Mouse (Mus musculus) effector memory CD4-positive, alpha-beta T cell, adult 5 months (primary cell): ENCODE measurements around the gene Palm3. TPM values are rescaled to one million over a fixed set of nuclear protein-coding genes. Genes with fewer than 3 reads are reported as not detected.

Experiments used
- polyA plus RNA-seq: library from polyadenylated mRNA; unstranded; fragments of 100-300 nt; shearing (Covaris generic); gene quantifications from one replicate; pipeline ENCODE4 v1.2.1, GENCODE M21; 2017

Gene Palm3
- polyA plus RNA-seq: 7.7 TPM

DNA sequence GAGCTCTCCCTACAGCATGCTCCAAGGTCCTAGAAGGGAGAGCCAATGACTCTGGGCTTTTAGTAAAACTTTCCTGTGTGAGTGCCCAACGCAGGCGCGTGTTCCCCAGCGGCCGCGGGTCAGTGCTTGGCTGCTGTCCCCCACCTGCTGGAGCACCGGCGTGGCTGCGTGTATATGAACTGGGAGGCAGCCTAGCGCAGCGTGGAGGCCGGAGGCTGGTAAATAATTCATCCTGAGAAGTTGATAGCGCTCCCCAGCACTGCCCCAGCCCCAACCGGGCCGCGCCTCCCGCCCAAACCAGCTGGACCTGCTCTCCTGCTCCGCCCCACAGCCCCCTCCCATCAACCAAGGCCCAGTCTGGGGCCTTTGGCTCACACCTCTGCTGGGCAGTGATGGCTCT lies at the start of gene Palm3:
Gene Palm3 (plus strand): TSS at position 376 of the 400 bp plus-strand sequence.

DNA sequence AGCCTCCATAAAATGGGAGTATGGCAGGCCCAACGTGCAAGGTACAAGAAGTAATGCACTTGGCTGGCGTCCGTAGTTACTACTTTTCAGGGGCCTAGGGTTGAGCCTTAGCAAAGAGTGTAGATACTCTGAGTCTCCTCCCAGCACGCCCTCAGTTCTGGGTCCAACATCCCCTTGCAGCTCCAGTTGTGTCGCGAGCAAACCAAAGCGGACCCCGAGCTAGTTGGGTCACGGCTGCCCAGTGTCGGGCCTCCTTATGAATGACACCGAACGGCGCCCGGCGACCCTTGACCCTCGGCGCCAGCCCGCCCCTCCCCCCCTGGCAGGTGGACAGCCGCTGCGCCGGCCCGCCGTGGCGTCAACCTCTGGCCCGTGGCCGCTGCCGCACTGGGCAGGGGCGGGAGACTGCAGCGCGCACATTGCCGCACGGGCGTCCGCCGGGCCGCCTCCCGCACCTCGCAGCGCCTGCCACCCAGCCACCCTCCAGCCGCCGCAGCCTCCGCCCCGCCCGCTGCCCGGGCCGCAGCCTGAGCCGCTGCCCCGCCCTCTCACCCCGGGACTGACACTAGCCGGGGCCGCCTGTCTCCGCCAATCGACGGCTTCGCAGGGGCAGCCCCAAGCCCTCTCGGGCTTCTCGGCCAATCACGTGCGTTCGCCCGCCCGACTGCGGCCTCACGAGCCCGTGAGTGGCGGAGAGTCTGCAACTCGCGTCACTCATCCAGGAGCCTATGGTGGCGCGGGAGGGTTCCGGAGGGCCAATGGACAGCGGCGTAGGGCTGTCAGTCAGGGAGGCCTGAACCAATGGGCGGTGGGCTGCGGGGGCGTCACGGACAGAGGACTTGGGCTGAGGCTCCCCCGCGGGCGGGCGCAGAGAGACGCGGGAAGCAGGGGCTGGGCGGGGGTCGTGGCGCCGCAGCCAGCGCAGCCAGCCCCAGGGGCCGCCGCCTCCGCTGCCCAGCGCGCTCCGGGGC lies 48.8 kb upstream of the Palm3 start, which contains the start of gene Prkaca:
Gene Prkaca (plus strand): TSS at position 844 of the 971 bp plus-strand sequence.

DNA sequence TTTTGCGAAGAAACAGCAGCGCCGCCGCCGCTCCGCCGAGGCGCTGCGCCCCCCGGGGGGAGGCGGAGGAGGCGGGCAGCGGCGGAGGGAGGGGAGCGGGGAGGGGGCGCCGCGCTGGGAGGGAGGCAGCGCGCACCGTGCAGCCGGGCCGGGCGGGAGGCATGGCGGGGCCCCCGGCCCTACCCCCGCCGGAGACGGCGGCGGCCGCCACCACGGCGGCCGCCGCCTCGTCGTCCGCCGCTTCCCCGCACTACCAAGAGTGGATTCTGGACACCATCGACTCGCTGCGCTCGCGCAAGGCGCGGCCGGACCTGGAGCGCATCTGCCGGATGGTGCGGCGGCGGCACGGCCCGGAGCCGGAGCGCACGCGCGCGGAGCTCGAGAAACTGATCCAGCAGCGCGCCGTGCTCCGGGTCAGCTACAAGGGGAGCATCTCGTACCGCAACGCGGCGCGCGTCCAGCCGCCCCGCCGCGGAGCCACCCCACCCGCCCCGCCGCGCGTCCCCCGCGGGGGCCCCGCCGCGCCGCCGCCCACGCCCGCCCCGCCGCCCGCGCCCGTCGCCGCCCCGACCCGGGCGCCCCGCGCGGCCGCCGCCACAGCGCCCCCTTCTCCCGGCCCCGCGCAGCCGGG lies 23.6 kb upstream of the Palm3 start, which contains the start of gene Samd1:
Gene Samd1 (plus strand): TSS at position 162 of the 631 bp plus-strand sequence.

DNA sequence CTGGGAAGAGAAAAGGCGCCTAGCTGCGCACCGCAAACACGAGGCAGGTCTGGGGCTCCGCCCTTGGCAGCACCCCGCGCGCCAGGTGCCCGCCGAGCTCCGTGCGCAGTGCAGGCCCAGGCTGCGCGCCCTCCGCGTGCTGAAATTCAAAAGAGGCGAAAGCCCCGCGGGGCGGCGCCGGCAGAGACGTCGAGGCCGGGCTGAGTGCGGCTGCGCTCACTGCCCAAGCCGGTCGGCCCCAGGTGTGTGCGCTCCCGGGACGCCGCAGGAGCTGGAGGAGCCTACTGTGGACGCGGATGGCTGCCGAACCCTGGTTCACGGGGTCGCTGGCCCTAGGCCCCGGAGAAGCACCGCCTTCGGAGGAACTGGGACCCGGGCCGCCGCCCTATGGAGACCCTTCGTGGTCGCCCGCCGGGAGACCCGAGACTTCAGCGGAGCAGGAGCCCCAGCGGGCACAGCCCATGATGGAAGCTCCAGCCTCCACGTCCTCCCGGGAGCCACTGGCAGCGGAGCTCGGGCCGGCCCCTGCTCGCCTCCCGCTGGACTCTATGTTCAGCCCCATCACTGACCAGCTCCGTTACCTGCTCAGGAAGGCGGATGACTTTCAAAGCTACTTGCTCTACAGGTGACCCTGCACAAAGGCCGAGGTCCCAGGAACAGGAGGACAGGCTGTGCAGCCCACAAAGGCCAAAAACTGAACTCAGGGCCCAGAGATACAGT lies 19.8 kb upstream of the Palm3 start, which contains the start of gene 1700067K01Rik:
Gene 1700067K01Rik (plus strand): TSS at position 222 of the 720 bp plus-strand sequence.

DNA sequence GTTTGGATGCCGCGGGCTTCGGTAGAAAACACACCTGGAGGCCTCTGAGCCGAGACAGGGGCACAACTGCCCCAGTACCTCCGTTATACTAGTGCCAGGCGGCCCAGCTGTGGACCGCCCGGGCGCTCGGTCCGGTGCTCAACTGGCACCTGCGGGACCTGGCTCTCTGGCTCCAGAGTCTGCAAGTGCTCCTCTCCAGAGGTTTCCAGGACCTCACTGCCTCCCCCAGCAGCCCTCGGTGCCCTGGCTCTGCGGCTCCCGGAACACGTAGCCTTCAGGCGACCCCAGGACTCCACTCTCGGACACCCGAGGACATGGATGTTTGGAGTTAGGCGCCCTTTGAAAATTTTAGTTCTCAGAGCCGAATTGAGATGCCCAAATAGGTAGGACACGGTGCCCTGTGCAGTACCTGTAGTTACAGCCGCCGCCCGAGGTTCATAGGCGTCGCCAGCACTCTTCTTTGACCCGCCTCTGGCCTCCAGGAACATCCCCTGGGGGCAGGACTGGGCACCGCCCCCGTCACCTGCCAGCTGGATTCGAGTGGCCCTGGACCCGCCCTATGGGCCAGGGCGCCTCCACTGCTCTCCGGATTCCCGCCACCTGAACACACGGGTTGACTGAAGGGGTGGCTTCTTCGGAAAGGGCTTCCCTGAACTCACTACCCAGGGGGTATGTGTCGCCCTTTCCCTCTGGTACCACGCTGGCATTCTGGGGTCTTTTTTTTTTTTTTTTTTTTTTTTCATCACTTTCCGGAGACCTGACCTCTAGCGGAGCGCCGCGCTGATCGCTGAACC lies 9.4 kb upstream of the Palm3 start, which contains the start of gene 2210011C24Rik:
Gene 2210011C24Rik (minus strand): TSS at position 467 of the 794 bp plus-strand sequence.

DNA sequence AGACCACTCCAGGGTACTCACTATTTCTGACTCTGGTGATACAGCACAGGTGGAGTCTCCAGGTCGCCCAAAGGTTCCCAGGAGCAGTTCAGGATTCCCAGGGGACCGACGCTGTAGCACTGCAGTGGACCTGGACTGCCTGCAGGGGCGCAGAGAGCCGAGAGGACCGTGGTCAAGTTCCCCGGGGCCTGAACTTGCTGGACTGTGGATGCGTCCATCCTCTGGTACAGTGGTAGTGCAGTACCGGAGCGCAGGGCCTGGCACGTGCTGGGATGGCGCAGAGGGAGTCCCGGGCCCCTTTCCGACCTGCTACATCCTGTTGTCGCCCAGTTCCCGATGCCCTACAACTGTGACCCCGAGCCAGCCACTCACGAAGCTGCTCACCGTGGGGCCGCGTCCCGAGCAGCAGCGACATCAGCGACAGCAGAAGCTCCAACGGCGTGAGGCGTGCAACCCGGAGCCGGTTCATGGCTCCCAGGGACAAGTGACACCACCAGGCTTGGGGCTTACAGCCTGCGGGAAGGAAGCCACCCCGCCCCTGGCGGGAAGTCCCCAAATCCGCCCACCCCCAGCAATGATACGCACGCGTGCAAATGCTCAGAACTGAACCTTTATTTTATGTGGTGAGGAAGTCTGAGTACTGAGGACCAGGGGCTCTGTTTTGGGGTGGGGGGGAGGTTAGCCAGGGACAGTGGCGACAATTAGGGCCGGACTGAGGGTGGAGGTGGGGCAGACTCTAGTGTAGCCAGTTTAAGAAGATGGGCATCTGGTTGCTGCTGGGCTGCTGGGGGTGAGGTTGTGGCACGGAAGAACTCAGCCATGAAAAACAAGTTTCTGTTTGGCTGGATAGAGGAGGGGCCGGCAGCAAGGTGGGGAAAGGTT lies 21.0 kb downstream of the Palm3 start, which contains the start of gene Il27ra:
Gene Il27ra (minus strand): TSS at position 524 of the 882 bp plus-strand sequence.

DNA sequence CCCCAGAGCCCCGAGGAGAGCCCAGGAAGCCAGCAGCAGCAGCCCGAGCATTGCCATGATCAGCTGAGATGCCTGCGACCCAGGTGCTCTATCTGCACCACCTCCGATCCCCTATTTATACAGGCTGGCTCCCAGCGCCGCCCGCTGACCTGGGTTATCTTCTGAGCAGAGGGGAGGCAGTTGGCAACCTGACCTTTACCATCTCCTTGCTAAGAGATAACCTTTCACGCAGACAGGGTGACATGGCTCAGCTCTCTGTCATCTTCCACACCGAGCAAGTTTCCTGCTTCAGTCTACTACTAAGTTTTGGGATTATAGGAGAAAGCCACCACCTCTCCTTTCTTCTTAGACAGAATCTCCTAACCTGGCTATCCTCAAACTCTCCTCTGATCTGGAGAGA lies 23.6 kb downstream of the Palm3 start, which contains the start of gene Rln3:
Gene Rln3 (minus strand): TSS at position 101 of the 400 bp plus-strand sequence.

DNA sequence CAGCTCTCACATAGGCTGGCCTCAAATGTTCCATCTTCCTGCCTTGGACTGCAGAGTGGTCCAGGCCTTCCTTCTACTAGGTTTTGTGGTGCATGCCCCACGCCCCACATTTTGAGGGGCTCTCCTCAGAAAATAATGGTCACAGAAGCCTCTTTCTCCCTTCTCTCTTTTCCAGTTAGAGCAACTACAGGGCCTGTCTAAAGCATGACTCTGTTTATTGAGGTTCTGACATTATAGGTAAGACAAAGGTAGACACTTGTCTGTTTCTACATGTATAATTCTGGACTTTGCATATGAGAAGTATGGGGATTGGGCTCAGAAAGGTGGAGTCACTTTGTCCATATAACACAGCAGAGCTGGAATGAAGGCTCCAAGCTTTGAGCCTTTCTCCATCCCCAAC lies 43.8 kb downstream of the Palm3 start, which contains the start of gene Gm10643:
Gene Gm10643 (minus strand): TSS at position 101 of the 400 bp plus-strand sequence.

DNA sequence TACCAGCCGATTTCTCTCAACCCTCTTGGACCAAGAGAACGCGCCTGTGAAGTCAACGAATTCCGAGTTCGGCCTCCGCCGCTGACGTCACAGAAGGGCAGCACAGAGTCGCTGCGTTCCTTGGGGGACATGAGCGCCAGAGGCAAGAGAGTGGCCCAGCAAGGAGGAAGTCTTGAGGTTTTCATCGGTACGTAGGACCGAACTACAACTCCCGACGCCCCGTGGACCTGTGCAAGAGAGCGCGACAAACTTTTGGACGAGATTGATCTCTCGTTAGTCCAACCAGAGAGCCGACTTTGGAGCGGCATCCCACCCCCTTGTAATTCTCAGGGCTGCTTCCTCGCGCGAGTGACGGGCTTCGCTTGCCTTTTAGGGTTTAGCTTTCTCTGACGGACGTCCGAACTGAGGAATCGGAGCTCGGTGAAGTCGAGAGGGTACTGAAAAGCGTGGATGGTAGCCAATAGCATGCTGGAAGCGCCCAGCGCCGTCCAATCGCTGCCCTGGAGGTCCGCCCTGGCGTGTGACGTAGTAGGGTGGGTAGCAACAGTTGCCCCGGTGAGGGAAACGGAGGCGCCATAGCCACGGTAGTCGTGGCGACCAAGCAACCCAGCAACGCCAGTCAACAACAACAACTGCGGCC lies 45.1 kb downstream of the Palm3 start, which contains the start of gene Rfx1:
Gene Rfx1 (plus strand): TSS at position 544 of the 640 bp plus-strand sequence.

Other genes with a start within 250 kb of the Palm3 start
- 7.7 TPM for gene Adgrl1, start 121.4 kb upstream of the Palm3 start, polyA plus RNA-seq
- gene Gm10644, start 66.3 kb upstream of the Palm3 start, polyA plus RNA-seq: 0.62 TPM
- 7.1 TPM for gene Asf1b, start 66.0 kb upstream of the Palm3 start, polyA plus RNA-seq
- 36.3 TPM for gene Prkaca, start 48.5 kb upstream of the Palm3 start, polyA plus RNA-seq
- 6.2 TPM for gene Samd1, start 23.8 kb upstream of the Palm3 start, polyA plus RNA-seq
- gene 1700067K01Rik, start 20.0 kb upstream of the Palm3 start, polyA plus RNA-seq: not detected
- gene 2210011C24Rik, start 9.3 kb upstream of the Palm3 start, polyA plus RNA-seq: 1.6 TPM
- gene Il27ra, start 21.1 kb downstream of the Palm3 start, polyA plus RNA-seq: 221 TPM
- gene Rln3, start 23.5 kb downstream of the Palm3 start, polyA plus RNA-seq: 1.6 TPM
- gene Gm10643, start 43.7 kb downstream of the Palm3 start, polyA plus RNA-seq: 1.7 TPM
- 34.0 TPM for gene Rfx1, start 45.4 kb downstream of the Palm3 start, polyA plus RNA-seq
- gene Dcaf15, start 83.3 kb downstream of the Palm3 start, polyA plus RNA-seq: 31.7 TPM
- gene Podnl1, start 104.5 kb downstream of the Palm3 start, polyA plus RNA-seq: 30.8 TPM
- 43.2 TPM for gene Cc2d1a, start 126.5 kb downstream of the Palm3 start, polyA plus RNA-seq
- 0.56 TPM for gene 4930432K21Rik, start 126.6 kb downstream of the Palm3 start, polyA plus RNA-seq
- gene Nanos3, start 163.7 kb downstream of the Palm3 start, polyA plus RNA-seq: not detected
- 53.2 TPM for gene Zswim4, start 215.6 kb downstream of the Palm3 start, polyA plus RNA-seq
- gene D8Ertd738e, start 228.2 kb downstream of the Palm3 start, polyA plus RNA-seq: 577 TPM
- 117 TPM for gene Mri1, start 235.9 kb downstream of the Palm3 start, polyA plus RNA-seq
- 19.3 TPM for gene Ccdc130, start 248.9 kb downstream of the Palm3 start, polyA plus RNA-seq